Mouse (Mus musculus): ENCODE measurements around the gene Atg10. TPM values are rescaled to one million over a fixed set of nuclear protein-coding genes. Genes with fewer than 3 reads are reported as not detected.

Gene Atg10
- total RNA-seq, 2 experiments from 2014 or later: 7.5 to 10.0 TPM

- no peak for ATAC-seq (ENCODE audit: poor library complexity, severe bottlenecking)
Measured at GRCm38 (mm10) chr13:91129071-91129470, 94.7 kb downstream of the Atg10 start.

GRCm38 (mm10) chr13:91128581-91128980, 95.2 kb downstream of the Atg10 start:
- ATAC-seq (ENCODE audit: poor library complexity, severe bottlenecking): no peak

GRCm38 (mm10) chr13:91118156-91118555, 105.6 kb downstream of the Atg10 start:
- no peak for ATAC-seq (ENCODE audit: poor library complexity, severe bottlenecking)

- ATAC-seq (ENCODE audit: poor library complexity, severe bottlenecking): no peak
Measured at GRCm38 (mm10) chr13:91114880-91115279, 108.9 kb downstream of the Atg10 start.

- ATAC-seq (ENCODE audit: poor library complexity, severe bottlenecking): no peak
Measured at GRCm38 (mm10) chr13:91107308-91107946, 116.3 kb downstream of the Atg10 start.

GRCm38 (mm10) chr13:91102238-91102637, 121.5 kb downstream of the Atg10 start:
- no peak for ATAC-seq (ENCODE audit: poor library complexity, severe bottlenecking)

GRCm38 (mm10) chr13:91100417-91100816, 123.4 kb downstream of the Atg10 start:
- ATAC-seq (ENCODE audit: poor library complexity, severe bottlenecking): no peak

GRCm38 (mm10) chr13:91094851-91095250, 128.9 kb downstream of the Atg10 start:
- no peak for ATAC-seq (ENCODE audit: poor library complexity, severe bottlenecking)

- peak; percentile 50 for ATAC-seq (ENCODE audit: poor library complexity, severe bottlenecking)
Measured at GRCm38 (mm10) chr13:91094196-91094595, 129.6 kb downstream of the Atg10 start.

GRCm38 (mm10) chr13:91093610-91094009, 130.2 kb downstream of the Atg10 start:
- ATAC-seq (ENCODE audit: poor library complexity, severe bottlenecking): peak; percentile 19; the same call in 1 of the 2 replicates

GRCm38 (mm10) chr13:91093162-91093561, 130.6 kb downstream of the Atg10 start:
- ATAC-seq (ENCODE audit: poor library complexity, severe bottlenecking): peak; percentile 67

- peak; percentile 38; the same call in 1 of the 2 replicates for ATAC-seq (ENCODE audit: poor library complexity, severe bottlenecking)
Measured at GRCm38 (mm10) chr13:91091731-91092190, 132.0 kb downstream of the Atg10 start.

- ATAC-seq (ENCODE audit: poor library complexity, severe bottlenecking): 0 out of 2 replicates have a peak, but pooled peaks have one; percentile 1
Measured at GRCm38 (mm10) chr13:91090861-91091730, 132.7 kb downstream of the Atg10 start.

GRCm38 (mm10) chr13:91086361-91086900, 137.3 kb downstream of the Atg10 start:
- ATAC-seq (ENCODE audit: poor library complexity, severe bottlenecking): no peak

GRCm38 (mm10) chr13:91072351-91072750, 151.4 kb downstream of the Atg10 start:
- no peak for ATAC-seq (ENCODE audit: poor library complexity, severe bottlenecking)

GRCm38 (mm10) chr13:91060871-91061270, 162.9 kb downstream of the Atg10 start:
- ATAC-seq (ENCODE audit: poor library complexity, severe bottlenecking): no peak

- no peak for ATAC-seq (ENCODE audit: poor library complexity, severe bottlenecking)
Measured at GRCm38 (mm10) chr13:91048171-91048570, 175.6 kb downstream of the Atg10 start.

GRCm38 (mm10) chr13:91046851-91047250, 176.9 kb downstream of the Atg10 start:
- no peak for ATAC-seq (ENCODE audit: poor library complexity, severe bottlenecking)

- ATAC-seq (ENCODE audit: poor library complexity, severe bottlenecking): no peak
Measured at GRCm38 (mm10) chr13:91041236-91041635, 182.5 kb downstream of the Atg10 start.

- ATAC-seq (ENCODE audit: poor library complexity, severe bottlenecking): no peak
Measured at GRCm38 (mm10) chr13:91040421-91040820, 183.3 kb downstream of the Atg10 start.

GRCm38 (mm10) chr13:91039201-91039807, 184.5 kb downstream of the Atg10 start:
- no peak for ATAC-seq (ENCODE audit: poor library complexity, severe bottlenecking)

All from megakaryocyte, adult 5-6 weeks (primary cell).